Mouse (Mus musculus) liver, adult 2 months (tissue): ENCODE measurements around the gene Mta1. TPM values are rescaled to one million over a fixed set of nuclear protein-coding genes. Genes with fewer than 3 reads are reported as not detected.

ENCODE experiments used
- DNase-seq: peaks from one replicate; pipeline ENCODE4 v3.0.0-alpha.2; 2011; ENCODE audit warnings: low read depth, low spot score; ENCODE audit errors: extremely low read depth
- H3K27ac ChIP-seq: fragments of 200-500 bp; replicated peaks from 2 replicates; pipeline ENCODE4 v1.5.1; 2012; ENCODE audit warnings: low read depth, mild to moderate bottlenecking, control low read depth, inconsistent platforms, low read length; ENCODE audit not compliant: insufficient read depth
- H3K27me3 ChIP-seq: fragments of 200-500 bp; 2 replicates; pipeline ENCODE4 v1.6.1; 2012; ENCODE audit warnings: mild to moderate bottlenecking, moderate library complexity, low read length, inconsistent platforms; ENCODE audit not compliant: control insufficient read depth, insufficient read depth
- H3K36me3 ChIP-seq: fragments of 200-500 bp; 2 replicates; pipeline ENCODE4 v1.6.1; 2012; ENCODE audit warnings: low read length, inconsistent platforms; ENCODE audit not compliant: control insufficient read depth, insufficient read depth
- H3K4me1 ChIP-seq: fragments of 200-500 bp; 2 replicates; pipeline ENCODE4 v1.6.1; 2011; ENCODE audit warnings: low read length; ENCODE audit not compliant: control insufficient read depth, insufficient read depth
- H3K4me3 ChIP-seq: fragments of 200-500 bp; 2 replicates; pipeline ENCODE4 v1.5.1; 2011; ENCODE audit warnings: low read depth, mild to moderate bottlenecking, control low read depth, low read length, moderate library complexity; ENCODE audit not compliant: insufficient read depth
- H3K79me2 ChIP-seq: fragments of 200-500 bp; 2 replicates; pipeline ENCODE4 v1.6.1; 2012; ENCODE audit warnings: inconsistent platforms, mild to moderate bottlenecking, low read length, moderate library complexity; ENCODE audit not compliant: control insufficient read depth, insufficient read depth
- H3K9ac ChIP-seq: fragments of 200-500 bp; 2 replicates; pipeline ENCODE4 v1.6.1; 2012; ENCODE audit warnings: low read depth, mild to moderate bottlenecking, control low read depth, inconsistent platforms, low read length
- CTCF ChIP-seq: fragments of 200-500 bp; IDR thresholded peaks from 2 replicates; pipeline ENCODE4 v1.5.1; 2011; ENCODE audit warnings: low read depth, low read length, control low read depth
- POLR2A ChIP-seq: fragments of 200-500 bp; IDR thresholded peaks from 2 replicates; pipeline ENCODE4 v1.6.1; 2011; ENCODE audit warnings: low read length, control low read depth; ENCODE audit not compliant: insufficient read depth; ENCODE audit errors: extremely low read depth
- WGBS: fragments of 180-500 bp; shearing (Covaris S2); methylation state at CpG from one replicate; pipeline ENCODE4 v1.1.7; 2018; 5-methylcytosine and 5-hydroxymethylcytosine counted together
- polyA plus RNA-seq: library from polyadenylated mRNA; depleted of rRNA; stranded (reverse); fragments of >200 nt; gene quantifications from 2 replicates; pipeline ENCODE4 v1.2.3, GENCODE M21; 2012; rRNA removed
- total RNA-seq: library from RNA; depleted of rRNA; stranded (reverse); fragments of >200 nt; gene quantifications from 2 replicates; pipeline ENCODE4 v1.2.3, GENCODE M21; 2014; rRNA removed

Mta1 gene
- 6.0 and 8.9 TPM in 2 replicates for total RNA-seq
- polyA plus RNA-seq, result 24.3 and 31.7 TPM in 2 replicates

GRCm38 (mm10) chr12:113097749-113098281, at the start of gene Mta1:
Mta1 (plus strand) TSS chr12:113098278.
- no peak for DNase-seq
- H3K4me1 ChIP-seq, result peaks cover 8% of the 10 kb centered on the region
- no peaks in the 10 kb centered on the region for H3K36me3 ChIP-seq
- WGBS, result 12% methylated on average over 50 of the region's 53 CpGs
- H3K9ac ChIP-seq, result peak within 1 kb of the TSS; percentile 98
- no peak for TF ChIP-seq CTCF
- H3K27ac ChIP-seq, result peak within 1 kb of the TSS; percentile 38
- no peaks in the 10 kb centered on the region for H3K27me3 ChIP-seq
- H3K79me2 ChIP-seq, result peaks cover 20% of the 10 kb centered on the region; the same call in 1 of the 2 replicates
- peak within 1 kb of the TSS; percentile 88 for H3K4me3 ChIP-seq

GRCm38 (mm10) chr12:113049836-113050235, 48.2 kb upstream of the Mta1 start:
- TF ChIP-seq POLR2A, result no peak
- no peak for TF ChIP-seq CTCF
- Histone ChIP-seq H3K36me3 (peaks cover 7% of the 10 kb centered on the region; the same call in 1 of the 2 replicates), H3K9ac (no peak overlapping the region), H3K27me3 (no peaks in the 10 kb centered on the region), H3K79me2 (no peaks in the 10 kb centered on the region), H3K27ac (no peak overlapping the region), H3K4me1 (no peaks in the 10 kb centered on the region), H3K4me3 (no peak overlapping the region)
- no peak for DNase-seq
- WGBS, result 84% methylated on average over 9 of the region's 9 CpGs

DNA sequence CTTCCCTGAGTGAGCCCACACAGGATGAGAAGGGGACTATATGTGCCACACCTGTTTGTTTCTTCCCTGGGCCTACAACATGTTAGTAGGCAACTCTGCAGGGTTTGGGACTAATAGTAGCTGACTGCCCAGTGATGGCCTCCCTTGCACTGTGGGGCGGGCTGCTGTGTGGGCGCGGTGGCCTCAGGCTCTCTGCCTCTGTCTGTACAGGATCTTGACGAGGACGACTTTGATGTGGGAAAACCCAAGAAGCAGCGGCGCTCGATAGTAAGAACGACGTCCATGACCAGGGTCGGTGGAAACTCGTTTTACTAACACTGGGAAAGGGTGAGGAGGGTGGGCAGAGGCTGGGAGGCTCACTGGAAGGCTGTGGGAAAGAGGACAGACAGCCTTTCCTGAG, 47.4 kb upstream of the Mta1 start:
- no peaks in the 10 kb centered on the region for H3K27me3 ChIP-seq
- no peak overlapping the region for H3K4me3 ChIP-seq
- H3K79me2 ChIP-seq, result no peaks in the 10 kb centered on the region
- no peak for DNase-seq
- H3K27ac ChIP-seq, result no peak overlapping the region
- WGBS, result 93% methylated on average over 12 of the region's 12 CpGs
- no peaks in the 10 kb centered on the region for H3K4me1 ChIP-seq
- TF ChIP-seq POLR2A (no peak), CTCF (no peak)
- H3K36me3 ChIP-seq, result peaks cover 7% of the 10 kb centered on the region; the same call in 1 of the 2 replicates
- H3K9ac ChIP-seq, result no peak overlapping the region

DNA sequence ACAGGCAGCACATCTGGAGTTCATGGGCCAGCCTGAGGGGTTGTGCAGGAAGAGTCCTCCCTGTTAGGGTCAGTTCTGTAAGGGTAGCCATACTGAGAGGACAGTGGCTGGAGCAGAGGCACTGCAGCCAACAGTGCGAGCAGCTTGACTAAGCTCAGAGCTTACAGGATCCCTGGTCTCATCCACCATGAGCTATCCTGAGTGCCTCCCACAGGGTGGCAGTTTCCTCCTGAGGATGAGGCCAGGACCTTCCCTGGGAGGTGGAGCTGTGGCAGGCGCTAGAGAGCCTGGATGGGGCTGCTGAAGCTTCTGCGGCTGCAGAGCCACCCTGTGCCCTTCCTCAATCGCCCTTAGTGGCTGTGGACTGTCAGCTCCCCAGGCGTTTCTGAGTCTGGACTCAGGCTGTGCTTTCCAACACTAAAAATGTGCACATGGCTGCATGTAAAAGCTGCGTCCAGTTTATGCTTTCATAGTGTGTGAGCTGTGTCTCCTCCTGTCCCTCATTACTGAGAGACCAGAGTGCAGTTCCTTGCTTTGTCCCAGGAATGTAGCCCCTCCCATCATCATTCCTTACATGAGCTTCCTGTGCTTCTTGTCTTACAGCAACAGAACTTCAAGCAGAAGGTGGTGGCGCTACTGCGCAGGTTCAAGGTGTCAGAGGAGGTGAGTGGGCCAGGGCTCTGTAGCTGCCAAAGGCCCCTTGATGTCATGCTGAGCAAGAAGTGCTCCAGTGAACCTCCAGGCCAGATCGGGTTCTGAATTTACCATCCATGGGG, 46.3 kb upstream of the Mta1 start:
- Histone ChIP-seq H3K4me1 (no peaks in the 10 kb centered on the region), H3K36me3 (peaks cover 5% of the 10 kb centered on the region; the same call in 1 of the 2 replicates)

GRCm38 (mm10) chr12:113056089-113056488, 42.0 kb upstream of the Mta1 start:
- no peaks in the 10 kb centered on the region for H3K79me2 ChIP-seq
- no peak overlapping the region for H3K9ac ChIP-seq
- H3K4me3 ChIP-seq, result no peak overlapping the region
- H3K4me1 ChIP-seq, result no peaks in the 10 kb centered on the region
- H3K27ac ChIP-seq, result no peak overlapping the region
- TF ChIP-seq CTCF, result no peak
- TF ChIP-seq POLR2A, result no peak
- no peak for DNase-seq
- H3K36me3 ChIP-seq, result peaks cover 4% of the 10 kb centered on the region; the same call in 1 of the 2 replicates
- WGBS, result 65% methylated on average over 8 of the region's 8 CpGs
- H3K27me3 ChIP-seq, result no peaks in the 10 kb centered on the region

More for the DNA sequence above, 46.3 kb upstream of the Mta1 start:
- DNase-seq, result no peak
- WGBS, result 85% methylated on average over 9 of the region's 9 CpGs
- no peak overlapping the region for H3K27ac ChIP-seq
- TF ChIP-seq CTCF (no peak), POLR2A (no peak)
- no peaks in the 10 kb centered on the region for H3K27me3 ChIP-seq
- H3K4me3 ChIP-seq, result no peak overlapping the region
- no peaks in the 10 kb centered on the region for H3K79me2 ChIP-seq
- H3K9ac ChIP-seq, result no peak overlapping the region

DNA sequence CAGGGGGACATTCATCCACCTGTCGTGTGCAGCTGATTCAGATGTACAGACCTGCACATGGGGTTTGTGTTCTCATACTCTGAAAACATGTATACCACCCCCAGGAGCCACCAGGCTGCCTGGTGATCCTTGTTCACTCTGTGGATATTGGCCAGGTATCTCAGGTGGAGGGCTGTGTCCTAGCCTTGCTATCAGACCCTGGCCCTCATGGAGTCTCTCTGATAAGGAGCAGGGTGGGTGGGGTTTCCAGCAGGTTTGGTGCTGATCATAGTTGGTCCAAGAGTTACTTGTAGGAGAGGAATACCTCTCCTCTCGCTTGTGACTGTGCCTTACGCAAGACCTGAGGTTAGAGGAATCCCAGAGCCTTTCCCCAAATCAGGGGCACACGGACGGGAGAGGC, 37.9 kb upstream of the Mta1 start:
- Histone ChIP-seq H3K27me3 (no peaks in the 10 kb centered on the region), H3K4me3 (no peak overlapping the region), H3K9ac (no peak overlapping the region), H3K4me1 (no peaks in the 10 kb centered on the region), H3K27ac (no peak overlapping the region), H3K36me3 (peaks cover 4% of the 10 kb centered on the region; the same call in 1 of the 2 replicates), H3K79me2 (no peaks in the 10 kb centered on the region)
- no peak for TF ChIP-seq CTCF
- TF ChIP-seq POLR2A, result no peak
- WGBS, result 93% methylated on average over 5 of the region's 5 CpGs
- no peak for DNase-seq
